Mouse (Mus musculus) CH12.LX (cell line): ENCODE data around the gene Lmo7.

Source experiments
- BHLHE40 ChIP-seq: IDR thresholded peaks from 2 replicates; pipeline ENCODE4 v1.6.1; 2011; ENCODE audit warnings: mild to moderate bottlenecking, low read depth, low read length, improper control_type of control experiment
- CHD2 ChIP-seq: IDR thresholded peaks from 2 replicates; pipeline ENCODE4 v1.6.1; 2011; ENCODE audit warnings: low read length, improper control_type of control experiment
- CTCF ChIP-seq, 2 experiments: IDR thresholded peaks in 1 of 2; conservative IDR thresholded peaks in 1 of 2; 2 replicates each; pipeline ENCODE4 v1.5.1; 2011 to 2012; ENCODE audit warnings: low read depth in 2 of 2, low read length in 2 of 2, improper control_type of control experiment in 1 of 2, inconsistent platforms in 1 of 2, mild to moderate bottlenecking in 1 of 2, moderate library complexity in 1 of 2
- ETS1 ChIP-seq: conservative IDR thresholded peaks from 2 replicates; pipeline ENCODE4 v1.6.1; 2012; ENCODE audit warnings: low read depth, mild to moderate bottlenecking, inconsistent platforms, low read length, improper control_type of control experiment, moderate library complexity
- GABPA ChIP-seq: IDR thresholded peaks from 2 replicates; pipeline ENCODE4 v1.6.1; 2012; ENCODE audit warnings: low read depth, low read length, improper control_type of control experiment, inconsistent platforms; ENCODE audit not compliant: insufficient replicate concordance
- POLR2A ChIP-seq: IDR thresholded peaks from 2 replicates; pipeline ENCODE4 v1.6.1; 2011; ENCODE audit warnings: low read depth, mild to moderate bottlenecking, improper control_type of control experiment, low read length

DNA sequence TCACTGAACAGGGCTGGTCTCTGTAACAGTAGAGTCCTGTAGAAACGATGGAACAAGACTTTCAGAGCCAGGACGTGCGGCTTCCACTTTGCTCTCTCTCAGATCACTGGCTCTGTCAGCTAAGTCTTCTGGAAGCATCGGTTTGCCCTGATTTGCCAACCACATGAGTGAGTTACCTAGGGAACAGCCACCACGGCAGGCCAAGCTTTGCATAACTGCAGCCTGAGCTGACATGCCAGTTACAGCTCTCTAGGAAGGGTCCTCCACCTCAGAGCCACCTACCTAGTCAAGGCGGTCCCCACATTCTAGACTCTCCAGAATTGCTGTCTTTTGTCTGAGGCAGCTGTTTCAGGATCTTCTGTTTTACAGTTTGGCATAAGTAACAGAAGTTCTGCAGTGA, 107.4 kb downstream of the Lmo7 start:
- no peak for TF ChIP-seq CTCF (conservative IDR thresholded peaks at IDR 0.05 in 1 of 2, IDR thresholded peaks at IDR 0.05 in 1 of 2; ENCODE audit: low read depth in 2 of 2, low read length in 2 of 2)
- TF ChIP-seq POLR2A: no peak
- no peak for TF ChIP-seq GABPA
- TF ChIP-seq CHD2: no peak
- no peak for TF ChIP-seq BHLHE40
- no peak for TF ChIP-seq ETS1
